ENCODE assay signal across 23 mouse cellular contexts in genomic region chr3:58646180-58646579, GRCm38 (mm10). TPM values are rescaled to one million over a fixed set of nuclear protein-coding genes. Genes with fewer than 3 reads are reported as not detected.
A peak's percentile ranks its signal among the peaks of the same experiment; 100 is the strongest.
DNase-seq lines count a peak whose midpoint lies in the region; ATAC-seq and TF ChIP-seq lines count a peak whose summit lies in the region.
"Had no signal": no experiment of that assay in that cellular context is flagged by ENCODE, and none has a peak within 500 bp of the region (broad histone marks: within the 10 kb centered on the region; RNA-seq: fewer than 3 reads in every experiment).

No protein-coding gene starts in this region.

- H3K9me3 ChIP-seq in midbrain, embryonic 14.5 days (ENCODE audit: control insufficient read depth, low read length), result no peaks in the 10 kb centered on the region
- H3K9me3 ChIP-seq: embryonic facial prominence, embryonic 12.5 days; heart, embryonic 15.5 days; hindbrain, embryonic 13.5 days had no signal

- H3K36me3 ChIP-seq in C2C12 (ENCODE audit: control insufficient read depth, insufficient read depth), result no peaks in the 10 kb centered on the region
- no peaks in the 10 kb centered on the region for H3K36me3 ChIP-seq in midbrain, embryonic 14.5 days (ENCODE audit: control insufficient read depth, insufficient read depth, low read length)
- H3K36me3 ChIP-seq: embryonic facial prominence, embryonic 12.5 days; heart, embryonic 15.5 days; hindbrain, embryonic 13.5 days had no signal

- no peak overlapping the region for H3K4me2 ChIP-seq in midbrain, embryonic 14.5 days (ENCODE audit: low read length)
- H3K4me2 ChIP-seq: embryonic facial prominence, embryonic 12.5 days; heart, embryonic 11.5 days; heart, embryonic 15.5 days; hindbrain, embryonic 13.5 days had no signal

- no peak overlapping the region for H3K27ac ChIP-seq in midbrain, embryonic 14.5 days (replicated peaks; ENCODE audit: low read depth, low read length)
- H3K27ac ChIP-seq: embryonic facial prominence, embryonic 12.5 days; heart, adult 2 months; heart, embryonic 15.5 days; hindbrain, embryonic 13.5 days; hindbrain, postnatal 0 days had no signal

- peak; percentile 53 to 74 for DNase-seq in adrenal gland, adult (ENCODE audit: inconsistent age in 2 of 2, low spot score in 1 of 2)
- no peak for DNase-seq in adrenal gland, postnatal 10 days
- DNase-seq in kidney, adult 18-20 months, result peak; percentile 25
- no peak for DNase-seq in kidney, adult 9 months
- no peak for DNase-seq in midbrain, embryonic 14.5 days
- no peak for DNase-seq in layer of hippocampus, postnatal 14 days (ENCODE audit: low spot score in 2 of 2)
- DNase-seq: cerebellum, adult 11-12 months; cerebellum, adult 9-10 months; cerebellum, postnatal 25 days; gastrocnemius, postnatal 10 days; heart, adult 2 months; heart, postnatal 14 days had no signal

- H3ac ChIP-seq in C2C12 (ENCODE audit: control insufficient read depth, insufficient read length, low read depth), result no peak overlapping the region

- no peak overlapping the region for H3K9ac ChIP-seq in midbrain, embryonic 14.5 days (replicated peaks; ENCODE audit: low read length)
- H3K9ac ChIP-seq: embryonic facial prominence, embryonic 12.5 days; heart, embryonic 15.5 days; hindbrain, embryonic 13.5 days had no signal

- WGBS in midbrain, embryonic 14.5 days, result 84% methylated on average over 4 of the region's 4 CpGs

- no peaks in the 10 kb centered on the region for H3K79me2 ChIP-seq in C2C12 (ENCODE audit: control insufficient read depth, insufficient read depth)

- H3K4me3 ChIP-seq in C2C12 (ENCODE audit: insufficient read depth, poor library complexity, severe bottlenecking), result no peak overlapping the region
- no peak overlapping the region for H3K4me3 ChIP-seq in midbrain, embryonic 14.5 days (replicated peaks; ENCODE audit: low read depth, low read length)
- H3K4me3 ChIP-seq: embryonic facial prominence, embryonic 12.5 days; heart, adult 2 months; heart, embryonic 15.5 days; hindbrain, embryonic 13.5 days had no signal

- no peak for TF ChIP-seq CTCF in C2C12 (IDR thresholded peaks at IDR 0.05; ENCODE audit: control insufficient read depth, insufficient read depth, insufficient read length)

- H3K4me1 ChIP-seq in midbrain, embryonic 14.5 days (ENCODE audit: control insufficient read depth, insufficient read depth, low read length), result no peaks in the 10 kb centered on the region
- H3K4me1 ChIP-seq: embryonic facial prominence, embryonic 12.5 days; heart, embryonic 15.5 days; hindbrain, embryonic 13.5 days had no signal

- no peaks in the 10 kb centered on the region for H3K79me3 ChIP-seq in C2C12 (ENCODE audit: low read depth)

- no peaks in the 10 kb centered on the region for H3K27me3 ChIP-seq in C2C12 (ENCODE audit: control insufficient read depth, insufficient read depth, insufficient read length)
- no peaks in the 10 kb centered on the region for H3K27me3 ChIP-seq in midbrain, embryonic 14.5 days (ENCODE audit: control insufficient read depth, insufficient read depth, low read length)
- H3K27me3 ChIP-seq: embryonic facial prominence, embryonic 12.5 days; heart, embryonic 15.5 days; hindbrain, embryonic 13.5 days had no signal

- ATAC-seq in midbrain, embryonic 14.5 days (ENCODE audit: low FRiP score, low TSS enrichment), result no peak
- ATAC-seq: activated CD4-positive, CD25-positive, alpha-beta regulatory T cell, adult 4 months; forebrain, embryonic 16.5 days; hindbrain, postnatal 0 days had no signal

TF ChIP-seq in C2C12, 6 proteins besides CTCF, POLR2A, EP300 and RAD21:
- TF ChIP-seq FOSL1 (IDR thresholded peaks at IDR 0.05; ENCODE audit: insufficient read depth, low read length, poor library complexity, severe bottlenecking) (peak; percentile 64), MAX (IDR thresholded peaks at IDR 0.05) (no peak)

RNA-seq across cellular contexts. Expression of gene Erich6, which starts 9.2 kb away (rescaled TPM):
- under 1 TPM in 1 of 2 experiments, not detected in 1; 0.12 TPM for total RNA-seq in adrenal gland, postnatal 10 days (2021)
- 0.06 TPM for polyA plus RNA-seq in C2C12 (2012; fragmentation: generic; extraction: Trizol)
- polyA plus RNA-seq in midbrain, embryonic 14.5 days (2014; fragmentation: Nextera tagmentation; extraction: Ambion mirVana), result 0.23 and 0.41 TPM in 2 replicates
- 1 to 10 TPM in 1 of 2 experiments, under 1 TPM in 1; 0.58 to 1.5 TPM for total RNA-seq in layer of hippocampus, postnatal 14 days (2021)
- total RNA-seq: ES-E14; heart, adult 2 months; hematopoietic stem cell, adult 5-6 weeks; hindbrain, postnatal 0 days had no signal
- polyA plus RNA-seq: activated CD4-positive, CD25-positive, alpha-beta regulatory T cell, adult 4 months; embryonic facial prominence, embryonic 12.5 days; forebrain, embryonic 11.5 days; forebrain, embryonic 16.5 days had no signal

RNA-seq across cellular contexts. Expression of gene Siah2, which starts 46.0 kb away (rescaled TPM):
- total RNA-seq in adrenal gland, postnatal 10 days (2021), result 10 to 100 TPM; 13.5 to 19.0 TPM
- 18.4 TPM for polyA plus RNA-seq in C2C12 (2012; fragmentation: generic; extraction: Trizol)
- polyA plus RNA-seq in midbrain, embryonic 14.5 days (2014; fragmentation: Nextera tagmentation; extraction: Ambion mirVana), result 9.9 and 11.8 TPM in 2 replicates
- total RNA-seq in layer of hippocampus, postnatal 14 days (2021), result 10 to 100 TPM; 18.8 to 20.2 TPM

Comparison
In these comparisons a context has a peak if more than half of its experiments do, and no peak if none do; other contexts are left out.
1. DNase-seq: peak in adrenal gland, adult (2 of 2) and kidney, adult 18-20 months (single experiment); none in adrenal gland, postnatal 10 days (single experiment), kidney, adult 9 months (single experiment), midbrain, embryonic 14.5 days (single experiment) and layer of hippocampus, postnatal 14 days (0 of 2).